ENCODE assay signal across 8 mouse cellular contexts in genomic region chr7:112270870-112271269, GRCm38 (mm10). TPM values are rescaled to one million over a fixed set of nuclear protein-coding genes. Genes with fewer than 3 reads are reported as not detected.
A peak's percentile ranks its signal among the peaks of the same experiment; 100 is the strongest.
DNase-seq lines count a peak whose midpoint lies in the region; ATAC-seq and TF ChIP-seq lines count a peak whose summit lies in the region.

No protein-coding gene starts in this region.

- H3K4me1 ChIP-seq in heart, postnatal 0 days (ENCODE audit: control insufficient read depth, insufficient read depth) = peaks cover 96% of the 10 kb centered on the region
- H3K4me1 ChIP-seq in lung, embryonic 16.5 days (replicated peaks; ENCODE audit: control insufficient read depth, insufficient read depth, low read length) = peaks cover 58% of the 10 kb centered on the region
- peaks cover 25% of the 10 kb centered on the region for H3K4me1 ChIP-seq in forebrain, embryonic 14.5 days (ENCODE audit: control insufficient read depth, insufficient read depth, low read length)

- no peak overlapping the region for H3K4me2 ChIP-seq in heart, postnatal 0 days (ENCODE audit: low read depth, low read length)
- H3K4me2 ChIP-seq in lung, embryonic 16.5 days (ENCODE audit: low read depth, low read length) = no peak overlapping the region
- H3K4me2 ChIP-seq in forebrain, embryonic 14.5 days (ENCODE audit: low read length) = no peak overlapping the region

- peaks cover 33% of the 10 kb centered on the region; the same call in 1 of the 2 replicates for H3K36me3 ChIP-seq in heart, postnatal 0 days (replicated peaks; ENCODE audit: control insufficient read depth, insufficient read depth, low read length)
- H3K36me3 ChIP-seq in lung, embryonic 16.5 days (ENCODE audit: control insufficient read depth, insufficient read depth, low read length) = no peaks in the 10 kb centered on the region
- H3K36me3 ChIP-seq in forebrain, embryonic 14.5 days (ENCODE audit: control insufficient read depth, insufficient read depth, low read length) = no peaks in the 10 kb centered on the region

- no peak overlapping the region for H3K4me3 ChIP-seq in heart, postnatal 0 days (ENCODE audit: low read depth, low read length)
- no peak overlapping the region for H3K4me3 ChIP-seq in lung, embryonic 16.5 days (ENCODE audit: low read length)
- H3K4me3 ChIP-seq in forebrain, embryonic 14.5 days (ENCODE audit: low read depth, low read length) = no peak overlapping the region

- no peak for TF ChIP-seq CTCF in brain, embryonic 14.5 days (IDR thresholded peaks at IDR 0.05; ENCODE audit: borderline replicate concordance, extremely low read depth, insufficient read depth, insufficient read length)
- TF ChIP-seq CTCF in heart, postnatal 0 days (IDR thresholded peaks at IDR 0.05; ENCODE audit: low read depth) = no peak

- whole genome bisulfite sequencing in heart, postnatal 0 days = 37% methylated on average over 5 of the region's 5 CpGs
- 45% methylated on average over 5 of the region's 5 CpGs for WGBS in lung, embryonic 16.5 days
- 75% methylated on average over 5 of the region's 5 CpGs for WGBS in forebrain, embryonic 14.5 days

- TF ChIP-seq EP300 in heart, postnatal 0 days (IDR thresholded peaks at IDR 0.05; ENCODE audit: low read depth) = peak; percentile 98

- H3K9ac ChIP-seq in heart, postnatal 0 days (replicated peaks; ENCODE audit: low read depth, low read length) = no peak overlapping the region
- no peak overlapping the region for H3K9ac ChIP-seq in lung, embryonic 16.5 days (ENCODE audit: low read length)
- no peak overlapping the region for H3K9ac ChIP-seq in forebrain, embryonic 14.5 days (ENCODE audit: low read length)

- DNase-seq in cerebellum, adult 11-12 months = peak; percentile 78
- no peak for DNase-seq in cerebellum, postnatal 4 days (ENCODE audit: low spot score in 2 of 2)
- peak; percentile 28 for DNase-seq in brain, embryonic 14.5 days (ENCODE audit: low read depth)
- DNase-seq in heart, postnatal 0 days (ENCODE audit: low spot score) = peak; percentile 88
- no peak for DNase-seq in frontal cortex, postnatal 36 days (ENCODE audit: low spot score in 2 of 2)
- DNase-seq in forebrain, embryonic 14.5 days (ENCODE audit: low spot score) = no peak
- DNase-seq in left cerebral cortex, postnatal 36 days (ENCODE audit: low spot score in 2 of 2) = no peak

- ATAC-seq in heart, postnatal 0 days (ENCODE audit: insufficient read depth, low read depth) = peak; percentile 80
- peak; percentile 73 for ATAC-seq in lung, embryonic 16.5 days (ENCODE audit: low read depth)
- ATAC-seq in forebrain, embryonic 14.5 days = no peak

- intact Hi-C loops in left cerebral cortex, postnatal 36 days (cut with DNase I) = loop anchor here (5.0 kb wide), 1 partner anchor 44 kb away; the partner anchor contains the start of gene Mical2

- no peak for TF ChIP-seq POLR2A in brain, embryonic 14.5 days (IDR thresholded peaks at IDR 0.05; ENCODE audit: borderline replicate concordance, extremely low read depth, insufficient read depth, insufficient read length, poor library complexity, severe bottlenecking)

- H3K27ac ChIP-seq in heart, postnatal 0 days (ENCODE audit: low read depth) = peak overlapping the region; percentile 90
- peak overlapping the region; percentile 96 for H3K27ac ChIP-seq in lung, embryonic 16.5 days (ENCODE audit: low read length)
- H3K27ac ChIP-seq in forebrain, embryonic 14.5 days (ENCODE audit: low read depth, low read length) = no peak overlapping the region

- no peaks in the 10 kb centered on the region for H3K9me3 ChIP-seq in heart, postnatal 0 days (replicated peaks; ENCODE audit: control insufficient read depth, low read length)
- no peaks in the 10 kb centered on the region for H3K9me3 ChIP-seq in lung, embryonic 16.5 days (ENCODE audit: control insufficient read depth, low read length)
- H3K9me3 ChIP-seq in forebrain, embryonic 14.5 days (replicated peaks; ENCODE audit: control insufficient read depth, low read length) = no peaks in the 10 kb centered on the region

- H3K27me3 ChIP-seq in heart, postnatal 0 days (ENCODE audit: control insufficient read depth, insufficient read depth, low read length) = no peaks in the 10 kb centered on the region
- H3K27me3 ChIP-seq in lung, embryonic 16.5 days (ENCODE audit: control insufficient read depth, insufficient read depth, low read depth, low read length) = no peaks in the 10 kb centered on the region
- H3K27me3 ChIP-seq in forebrain, embryonic 14.5 days (replicated peaks; ENCODE audit: control insufficient read depth, insufficient read depth, low read length) = no peaks in the 10 kb centered on the region

RNA-seq across cellular contexts. Expression of gene Mical2, which starts 45.2 kb away (rescaled TPM):
- 4.8 TPM in 2 replicates for polyA plus RNA-seq in brain, embryonic 14.5 days (2012; rRNA removed)
- 136 and 169 TPM in 2 replicates for total RNA-seq in heart, postnatal 0 days (2014; rRNA removed; ENCODE audit: low replicate concordance)
- polyA plus RNA-seq in heart, postnatal 0 days (2015; fragmentation: Nextera tagmentation; extraction: Ambion mirVana) = 59.9 and 78.1 TPM in 2 replicates
- polyA plus RNA-seq in lung, embryonic 16.5 days (2015; fragmentation: Nextera tagmentation; extraction: Ambion mirVana) = 27.3 and 27.6 TPM in 2 replicates
- polyA plus RNA-seq in forebrain, embryonic 14.5 days (2014; fragmentation: Nextera tagmentation; extraction: Ambion mirVana) = 2.6 and 6.2 TPM in 2 replicates
- 100 to 1,000 TPM; 605 to 619 TPM for total RNA-seq in left cerebral cortex, postnatal 36 days (2021)

Comparison
In these comparisons a context has a peak if more than half of its experiments do, and no peak if none do; other contexts are left out.
1. DNase-seq: peak in cerebellum, adult 11-12 months (single experiment), brain, embryonic 14.5 days (single experiment) and heart, postnatal 0 days (single experiment); none in cerebellum, postnatal 4 days (0 of 2), frontal cortex, postnatal 36 days (0 of 2), forebrain, embryonic 14.5 days (single experiment) and left cerebral cortex, postnatal 36 days (0 of 2).